Mouse (Mus musculus) gonadal fat pad, adult 2 months (tissue): ENCODE data around the gene Stx1a. TPM values are rescaled to one million over a fixed set of nuclear protein-coding genes. Genes with fewer than 3 reads are reported as not detected.

Source experiments
- DNase-seq: peaks from one replicate; pipeline ENCODE4 v3.0.0-alpha.2; 2012; ENCODE audit warnings: low read depth
- polyA plus RNA-seq: library from polyadenylated mRNA; depleted of rRNA; stranded (reverse); fragments of >200 nt; gene quantifications from 2 replicates; pipeline ENCODE4 v1.2.3, GENCODE M21; 2012

Stx1a gene
- polyA plus RNA-seq, 1 experiment, result 8.7 TPM

GRCm38 (mm10) chr5:135008671-135009589, 14.4 kb upstream of the Stx1a start, which contains the start of gene Abhd11:
Gene Abhd11 (plus strand): TSS chr5:135009152.
- DNase-seq, result peak; percentile 100

GRCm38 (mm10) chr5:135009590-135010319, 13.5 kb upstream of the Stx1a start:
- no peak for DNase-seq

- no peak for DNase-seq
These were observed 13.0 kb upstream of the Stx1a start for GRCm38 (mm10) chr5:135010320-135010709.

- no peak for DNase-seq
These were observed 12.2 kb upstream of the Stx1a start for GRCm38 (mm10) chr5:135010841-135011743.

GRCm38 (mm10) chr5:135011809-135012613, 11.3 kb upstream of the Stx1a start:
- DNase-seq, result no peak

- DNase-seq, result no peak
These were observed 10.4 kb upstream of the Stx1a start for GRCm38 (mm10) chr5:135012671-135013441.

- no peak for DNase-seq
These were observed 7.8 kb upstream of the Stx1a start for GRCm38 (mm10) chr5:135015497-135015896.

GRCm38 (mm10) chr5:135016224-135016759, 7.0 kb upstream of the Stx1a start:
- no peak for DNase-seq

- no peak for DNase-seq
These were observed 1.5 kb upstream of the Stx1a start for GRCm38 (mm10) chr5:135021814-135022213.

GRCm38 (mm10) chr5:135024665-135025224, 1.5 kb downstream of the Stx1a start:
- no peak for DNase-seq

GRCm38 (mm10) chr5:135025899-135026298, 2.6 kb downstream of the Stx1a start:
- no peak for DNase-seq

- no peak for DNase-seq
These were observed 5.9 kb downstream of the Stx1a start for GRCm38 (mm10) chr5:135029007-135029854.

GRCm38 (mm10) chr5:135032581-135032980, 9.3 kb downstream of the Stx1a start:
- no peak for DNase-seq

GRCm38 (mm10) chr5:135034593-135034992, 11.3 kb downstream of the Stx1a start:
- DNase-seq, result no peak

GRCm38 (mm10) chr5:135035608-135036359, 12.5 kb downstream of the Stx1a start:
- DNase-seq, result no peak

GRCm38 (mm10) chr5:135037946-135038345, 14.7 kb downstream of the Stx1a start:
- no peak for DNase-seq

GRCm38 (mm10) chr5:135039541-135039940, 16.3 kb downstream of the Stx1a start:
- no peak for DNase-seq

- DNase-seq, result no peak
These were observed 16.8 kb downstream of the Stx1a start for GRCm38 (mm10) chr5:135040059-135040458.
